Mouse (Mus musculus): ENCODE measurements at regions not wholly inside any gene's neighbourhood (a gene's known extent, or its start where the extent isn't known, plus 50 kb on each side); places are given as distances from the start of the nearest gene placed in this dataset.

DNA sequence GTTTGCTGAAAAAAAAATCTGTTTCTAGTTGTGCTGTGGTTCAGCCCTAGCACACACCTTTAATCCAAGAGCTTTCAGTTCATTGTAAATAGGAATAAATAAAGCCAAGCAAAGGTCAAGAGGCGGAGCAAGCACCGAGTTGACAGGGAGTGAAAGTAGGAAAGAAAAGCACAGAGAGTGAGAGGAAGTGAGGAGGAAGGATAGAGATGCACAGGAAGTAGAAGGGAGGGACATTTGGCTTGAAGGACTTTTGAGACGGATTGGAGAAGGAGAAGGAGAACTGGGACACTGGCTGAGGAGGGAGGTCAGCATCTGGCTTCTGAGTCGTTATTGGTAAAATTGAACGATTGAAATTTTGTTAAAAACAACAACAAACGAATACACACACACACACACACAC lies 402.0 kb upstream of the Igfbp7 start:
- TF ChIP-seq POLR2A (IDR thresholded peaks at IDR 0.05; ENCODE audit: borderline replicate concordance, low read depth, low read length) (no peak), CTCF (IDR thresholded peaks at IDR 0.05; ENCODE audit: low read depth, low read length) (no peak)
